Mouse (Mus musculus): ENCODE results near the gene Nsmce4a.

GRCm38 (mm10) chr7:130555597-130555996, 17.3 kb downstream of the Nsmce4a start:
- no peak for TF ChIP-seq GATA1 (IDR thresholded peaks at IDR 0.05; ENCODE audit: borderline replicate concordance, low read length)
- no peak for TF ChIP-seq FLI1 (IDR thresholded peaks at IDR 0.05; ENCODE audit: low read length)
